Mouse (Mus musculus) spleen, postnatal 10 days (tissue): Measurements from ENCODE around the gene Rab3ip.

Experiments used
- DNase-seq, 2 experiments: peaks; one replicate each; pipeline ENCODE4 v3.0.0; 2021 to 2022; ENCODE audit warnings: low spot score in 2 of 2

Gene Rab3ip

GRCm38 (mm10) chr10:116920641-116921040 is 29.9 kb downstream of the Rab3ip start:
- no peak for DNase-seq

- no peak for DNase-seq
These were observed 30.9 kb downstream of the Rab3ip start for GRCm38 (mm10) chr10:116919368-116920317.

- DNase-seq = no peak
These were observed 34.0 kb downstream of the Rab3ip start for GRCm38 (mm10) chr10:116916581-116916980.

DNA sequence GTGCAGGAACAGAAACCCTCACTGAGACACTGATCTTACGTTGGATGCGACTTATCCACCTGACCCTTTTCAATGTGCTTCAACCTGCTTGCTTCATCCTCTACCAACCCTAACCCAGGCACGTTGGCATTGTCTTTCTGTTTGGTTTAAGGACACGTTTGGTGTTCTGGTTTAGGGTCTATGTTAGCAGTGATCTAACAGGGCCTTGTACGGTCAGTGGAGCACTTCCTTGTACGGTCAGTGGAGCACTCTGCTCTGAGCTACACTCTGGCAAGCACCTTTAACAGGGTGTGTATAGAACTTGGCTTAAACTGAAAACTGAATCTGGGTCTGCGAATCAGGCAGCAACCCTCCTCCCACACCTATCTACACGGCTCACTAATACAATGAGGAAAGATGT is 35.3 kb downstream of the Rab3ip start:
- no peak for DNase-seq

- no peak for DNase-seq
These were observed 36.0 kb downstream of the Rab3ip start for GRCm38 (mm10) chr10:116914586-116914985.

DNA sequence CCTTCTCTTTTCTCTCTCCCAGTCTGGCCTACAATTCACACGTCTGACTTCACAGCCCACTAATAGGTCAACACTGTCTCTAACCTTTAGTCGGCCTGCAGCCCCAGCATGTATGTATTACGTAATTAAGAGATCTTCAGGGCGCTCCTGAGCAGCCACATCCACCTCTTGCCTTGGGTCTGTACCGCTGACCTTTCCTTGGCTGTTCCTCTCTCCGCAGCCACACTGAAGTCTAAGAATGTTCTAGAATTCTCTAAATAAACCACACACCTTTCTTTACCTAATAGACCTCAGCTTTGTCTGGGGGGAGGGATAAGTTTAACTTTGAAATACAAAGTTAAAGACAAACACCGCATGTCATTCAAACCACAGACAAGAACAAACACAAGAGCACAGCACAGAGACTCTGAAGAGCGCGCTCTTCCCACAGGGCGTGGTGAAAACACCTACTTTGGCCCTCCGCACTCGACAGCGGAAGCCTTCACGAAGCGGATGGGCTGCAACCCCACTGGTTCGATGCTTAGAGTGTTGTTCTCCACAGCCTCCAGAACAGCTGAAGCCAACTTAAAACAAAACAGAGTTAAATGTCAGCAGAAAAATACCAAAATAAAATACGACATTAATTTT is 36.8 kb downstream of the Rab3ip start:
- DNase-seq = no peak

GRCm38 (mm10) chr10:116912850-116913249 is 37.7 kb downstream of the Rab3ip start:
- no peak for DNase-seq

- peak in 1 of 2 experiments; percentile 24 for DNase-seq
These were observed 41.5 kb downstream of the Rab3ip start for GRCm38 (mm10) chr10:116908901-116909642.

DNA sequence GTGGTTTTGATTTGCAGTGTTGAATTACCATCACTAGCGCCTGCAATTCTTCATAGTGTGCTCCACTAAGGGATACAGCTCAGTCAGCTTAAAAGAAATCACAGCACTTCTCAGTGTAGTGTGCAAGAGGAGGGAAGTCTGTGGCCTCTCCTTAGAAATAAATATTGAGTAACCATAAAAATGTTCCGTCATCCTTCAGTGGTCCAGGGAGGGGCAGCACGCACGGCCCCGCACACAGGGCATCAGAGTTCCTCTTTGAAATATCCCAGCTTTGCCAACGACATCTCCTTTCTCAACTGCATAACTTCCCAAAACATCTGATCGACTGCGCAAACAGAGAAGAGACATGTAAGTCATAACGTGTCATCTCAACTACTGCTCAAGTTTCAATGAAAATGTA is 43.8 kb downstream of the Rab3ip start:
- no peak for DNase-seq

DNA sequence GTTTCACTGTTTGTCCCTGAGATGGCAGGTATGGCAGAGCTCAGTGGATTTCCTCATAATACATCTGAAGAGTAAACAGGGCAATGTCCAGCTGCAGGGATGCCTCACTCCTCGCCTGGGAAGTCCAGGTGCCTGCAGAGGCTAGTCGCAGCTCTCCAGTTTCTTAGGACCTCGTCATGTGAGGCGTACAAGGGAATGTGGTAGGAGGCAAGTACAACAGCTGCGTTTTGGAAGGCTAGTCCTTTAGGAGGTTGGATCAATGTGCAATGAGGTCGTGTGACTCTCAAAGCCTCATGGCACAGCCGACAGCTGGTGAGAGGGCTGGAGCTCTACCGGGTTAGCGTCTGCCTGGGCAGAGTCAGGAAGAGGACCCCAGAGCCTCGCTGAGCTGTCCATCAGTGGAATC is 46.1 kb downstream of the Rab3ip start:
- DNase-seq = no peak

- no peak for DNase-seq
These were observed 54.0 kb downstream of the Rab3ip start, which contains the start of gene Myrfl for GRCm38 (mm10) chr10:116896336-116897177. Myrfl (minus strand) TSS chr10:116896919.

- DNase-seq = no peak
These were observed 55.3 kb downstream of the Rab3ip start for GRCm38 (mm10) chr10:116895108-116895833.

- DNase-seq = no peak
These were observed 56.0 kb downstream of the Rab3ip start for GRCm38 (mm10) chr10:116894540-116894939.

GRCm38 (mm10) chr10:116893753-116894152 is 56.8 kb downstream of the Rab3ip start:
- DNase-seq = no peak

GRCm38 (mm10) chr10:116890587-116890986 is 60.0 kb downstream of the Rab3ip start:
- DNase-seq = no peak

GRCm38 (mm10) chr10:116884552-116884951 is 66.0 kb downstream of the Rab3ip start:
- DNase-seq = no peak

- no peak for DNase-seq
These were observed 67.0 kb downstream of the Rab3ip start for GRCm38 (mm10) chr10:116883531-116883930.

- DNase-seq = no peak
These were observed 73.1 kb downstream of the Rab3ip start for GRCm38 (mm10) chr10:116877436-116877835.

- DNase-seq = no peak
These were observed 76.1 kb downstream of the Rab3ip start for GRCm38 (mm10) chr10:116874490-116874889.

DNA sequence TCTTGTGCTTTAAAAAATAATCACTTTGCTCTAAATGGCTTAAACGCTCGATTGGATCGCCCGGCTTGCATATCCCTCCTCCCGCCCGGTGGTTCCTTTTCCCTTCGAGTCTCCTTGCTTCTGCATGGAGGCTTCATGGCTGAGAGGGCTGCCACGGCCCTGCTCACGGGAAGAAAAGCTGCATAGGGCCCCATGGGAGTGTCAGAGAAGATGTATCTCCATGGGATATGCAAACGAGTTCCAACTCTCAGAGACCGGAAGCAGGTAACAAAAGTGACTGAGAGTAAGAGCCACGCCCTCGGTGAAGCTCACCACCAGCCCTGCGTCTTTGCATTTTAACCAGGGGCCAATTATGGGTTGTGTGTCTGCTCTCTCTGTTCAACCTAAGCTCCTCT is 78.6 kb downstream of the Rab3ip start:
- DNase-seq = peak in 1 of 2 experiments; percentile 21
